Mouse (Mus musculus): ENCODE results near the gene Drc1. TPM values are rescaled to one million over a fixed set of nuclear protein-coding genes. Genes with fewer than 3 reads are reported as not detected.

The Drc1 gene
- polyA plus RNA-seq, 2 experiments, result 0.14 to 0.50 TPM

DNA sequence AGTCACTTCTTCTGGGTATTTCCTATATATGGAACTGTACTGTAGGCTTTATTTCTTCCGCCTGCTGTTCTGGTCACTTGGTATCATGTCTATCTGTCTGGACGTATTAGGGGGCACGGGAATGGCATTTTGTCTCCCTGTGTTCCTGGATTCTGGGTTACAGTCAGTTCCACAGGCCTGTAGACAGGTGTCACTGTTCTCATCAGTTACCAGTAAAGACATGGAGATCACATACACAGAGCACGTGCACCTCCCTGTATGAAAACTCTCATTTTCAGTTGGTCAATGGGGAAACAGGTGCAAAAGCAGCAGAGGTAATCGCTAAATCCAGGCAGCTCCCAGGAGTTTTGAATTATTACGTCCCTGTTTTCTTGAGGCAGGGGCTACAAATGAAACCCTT is 106.5 kb downstream of the Drc1 start:
- DNase-seq (ENCODE audit: low spot score) (no peak), ATAC-seq (ENCODE audit: low FRiP score, low read depth) (no peak)
- Histone ChIP-seq H3K9me3 (ENCODE audit: control insufficient read depth, low read length) (no peaks in the 10 kb centered on the region), H3K9ac (ENCODE audit: low read depth, low read length, severe bottlenecking) (no peak overlapping the region), H3K4me3 (replicated peaks; ENCODE audit: low read length) (no peak overlapping the region), H3K27me3 (ENCODE audit: control insufficient read depth, insufficient read depth, low read length) (no peaks in the 10 kb centered on the region), H3K36me3 (ENCODE audit: control insufficient read depth, insufficient read depth, low read length) (no peaks in the 10 kb centered on the region), H3K4me1 (ENCODE audit: control insufficient read depth, insufficient read depth, low read length) (no peaks in the 10 kb centered on the region), H3K27ac (replicated peaks; ENCODE audit: low read depth, low read length) (no peak overlapping the region), H3K4me2 (replicated peaks; ENCODE audit: low read depth, low read length, severe bottlenecking) (no peak overlapping the region)
- WGBS, result 74% methylated on average over 6 of the region's 6 CpGs
- no peak for TF ChIP-seq POLR2A (IDR thresholded peaks at IDR 0.05; ENCODE audit: borderline replicate concordance, extremely low read depth, insufficient read depth, insufficient read length)

GRCm38 (mm10) chr5:30389836-30390235 is 108.6 kb downstream of the Drc1 start:
- Histone ChIP-seq H3K9ac (ENCODE audit: low read depth, low read length, severe bottlenecking) (no peak overlapping the region), H3K36me3 (ENCODE audit: control insufficient read depth, insufficient read depth, low read length) (no peaks in the 10 kb centered on the region), H3K4me2 (replicated peaks; ENCODE audit: low read depth, low read length, severe bottlenecking) (no peak overlapping the region), H3K4me1 (ENCODE audit: control insufficient read depth, insufficient read depth, low read length) (no peaks in the 10 kb centered on the region), H3K27ac (replicated peaks; ENCODE audit: low read depth, low read length) (no peak overlapping the region), H3K9me3 (ENCODE audit: control insufficient read depth, low read length) (no peaks in the 10 kb centered on the region), H3K4me3 (replicated peaks; ENCODE audit: low read length) (no peak overlapping the region), H3K27me3 (ENCODE audit: control insufficient read depth, insufficient read depth, low read length) (no peaks in the 10 kb centered on the region)
- ATAC-seq (ENCODE audit: low FRiP score, low read depth) (no peak), DNase-seq (ENCODE audit: low spot score) (no peak)
- 91% methylated on average over 5 of the region's 5 CpGs for WGBS
- no peak for TF ChIP-seq POLR2A (IDR thresholded peaks at IDR 0.05; ENCODE audit: borderline replicate concordance, extremely low read depth, insufficient read depth, insufficient read length)

GRCm38 (mm10) chr5:30391473-30391872 is 110.3 kb downstream of the Drc1 start:
- Histone ChIP-seq H3K9ac (ENCODE audit: low read depth, low read length, severe bottlenecking) (no peak overlapping the region), H3K27ac (replicated peaks; ENCODE audit: low read depth, low read length) (no peak overlapping the region), H3K4me1 (ENCODE audit: control insufficient read depth, insufficient read depth, low read length) (no peaks in the 10 kb centered on the region), H3K36me3 (ENCODE audit: control insufficient read depth, insufficient read depth, low read length) (no peaks in the 10 kb centered on the region), H3K4me3 (replicated peaks; ENCODE audit: low read length) (no peak overlapping the region), H3K27me3 (ENCODE audit: control insufficient read depth, insufficient read depth, low read length) (no peaks in the 10 kb centered on the region), H3K4me2 (replicated peaks; ENCODE audit: low read depth, low read length, severe bottlenecking) (no peak overlapping the region), H3K9me3 (ENCODE audit: control insufficient read depth, low read length) (no peaks in the 10 kb centered on the region)
- DNase-seq (ENCODE audit: low spot score), result peak; percentile 64
- no peak for ATAC-seq (ENCODE audit: low FRiP score, low read depth)
- 29% methylated on average over 7 of the region's 7 CpGs for WGBS
- TF ChIP-seq POLR2A (IDR thresholded peaks at IDR 0.05; ENCODE audit: borderline replicate concordance, extremely low read depth, insufficient read depth, insufficient read length), result no peak

DNA sequence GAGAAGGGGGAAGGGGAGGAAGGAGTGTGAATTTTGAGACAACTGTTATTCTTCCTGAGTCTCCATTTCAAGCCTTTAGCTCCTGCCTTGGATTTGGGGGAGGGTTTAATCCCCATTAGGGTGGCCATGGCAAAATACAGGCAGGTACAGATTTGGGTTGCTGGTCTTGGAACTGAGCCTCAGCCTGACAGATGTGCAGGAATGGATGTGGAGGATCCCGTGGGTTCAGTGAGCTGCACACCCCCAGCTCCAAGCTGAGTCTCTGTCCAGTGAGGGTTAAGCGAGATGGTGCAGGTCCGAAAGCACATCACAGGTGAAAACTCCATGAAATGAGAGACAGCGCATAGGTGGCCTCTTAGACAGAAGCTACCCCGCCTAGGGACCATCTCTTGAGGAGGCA is 119.3 kb downstream of the Drc1 start:
- H3K27me3 ChIP-seq (ENCODE audit: control insufficient read depth, insufficient read depth, low read length), result no peaks in the 10 kb centered on the region
- no peak overlapping the region for H3K9ac ChIP-seq (ENCODE audit: low read depth, low read length, severe bottlenecking)
- no peak overlapping the region for H3K4me2 ChIP-seq (replicated peaks; ENCODE audit: low read depth, low read length, severe bottlenecking)
- DNase-seq (ENCODE audit: low spot score), result no peak
- no peaks in the 10 kb centered on the region for H3K36me3 ChIP-seq (ENCODE audit: control insufficient read depth, insufficient read depth, low read length)
- no peak for TF ChIP-seq POLR2A (IDR thresholded peaks at IDR 0.05; ENCODE audit: borderline replicate concordance, extremely low read depth, insufficient read depth, insufficient read length)
- H3K27ac ChIP-seq (replicated peaks; ENCODE audit: low read depth, low read length), result no peak overlapping the region
- ATAC-seq (ENCODE audit: low FRiP score, low read depth), result no peak
- no peaks in the 10 kb centered on the region for H3K4me1 ChIP-seq (ENCODE audit: control insufficient read depth, insufficient read depth, low read length)
- no peaks in the 10 kb centered on the region for H3K9me3 ChIP-seq (ENCODE audit: control insufficient read depth, low read length)
- no peak overlapping the region for H3K4me3 ChIP-seq (replicated peaks; ENCODE audit: low read length)
- WGBS, result 79% methylated on average over 5 of the region's 5 CpGs

DNA sequence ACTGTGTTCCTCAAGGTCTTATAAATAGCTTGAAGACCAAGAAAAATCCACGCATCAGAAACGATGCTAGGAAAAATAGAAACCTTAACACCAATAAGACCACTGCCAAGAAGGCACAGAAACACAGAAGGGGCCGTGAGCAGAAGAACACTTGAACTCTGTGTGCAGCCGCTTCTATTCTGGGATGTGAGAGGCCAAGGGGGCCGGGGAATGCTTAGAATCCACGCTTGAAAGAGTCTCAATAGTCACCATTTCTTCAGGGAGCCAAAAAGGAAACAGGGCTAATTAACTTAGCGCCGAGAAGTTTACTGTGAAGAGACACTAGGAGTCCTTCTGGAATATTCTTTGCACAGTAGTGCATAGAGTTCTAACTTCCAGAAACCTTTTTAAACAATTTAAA is 120.0 kb downstream of the Drc1 start:
- no peaks in the 10 kb centered on the region for H3K9me3 ChIP-seq (ENCODE audit: control insufficient read depth, low read length)
- H3K27ac ChIP-seq (replicated peaks; ENCODE audit: low read depth, low read length), result no peak overlapping the region
- WGBS, result 46% methylated on average over 8 of the region's 8 CpGs
- no peak for ATAC-seq (ENCODE audit: low FRiP score, low read depth)
- H3K27me3 ChIP-seq (ENCODE audit: control insufficient read depth, insufficient read depth, low read length), result no peaks in the 10 kb centered on the region
- H3K4me1 ChIP-seq (ENCODE audit: control insufficient read depth, insufficient read depth, low read length), result no peaks in the 10 kb centered on the region
- no peak for TF ChIP-seq POLR2A (IDR thresholded peaks at IDR 0.05; ENCODE audit: borderline replicate concordance, extremely low read depth, insufficient read depth, insufficient read length)
- H3K9ac ChIP-seq (ENCODE audit: low read depth, low read length, severe bottlenecking), result no peak overlapping the region
- no peak overlapping the region for H3K4me2 ChIP-seq (replicated peaks; ENCODE audit: low read depth, low read length, severe bottlenecking)
- H3K36me3 ChIP-seq (ENCODE audit: control insufficient read depth, insufficient read depth, low read length), result no peaks in the 10 kb centered on the region
- DNase-seq (ENCODE audit: low spot score), result peak; percentile 32
- no peak overlapping the region for H3K4me3 ChIP-seq (replicated peaks; ENCODE audit: low read length)

DNA sequence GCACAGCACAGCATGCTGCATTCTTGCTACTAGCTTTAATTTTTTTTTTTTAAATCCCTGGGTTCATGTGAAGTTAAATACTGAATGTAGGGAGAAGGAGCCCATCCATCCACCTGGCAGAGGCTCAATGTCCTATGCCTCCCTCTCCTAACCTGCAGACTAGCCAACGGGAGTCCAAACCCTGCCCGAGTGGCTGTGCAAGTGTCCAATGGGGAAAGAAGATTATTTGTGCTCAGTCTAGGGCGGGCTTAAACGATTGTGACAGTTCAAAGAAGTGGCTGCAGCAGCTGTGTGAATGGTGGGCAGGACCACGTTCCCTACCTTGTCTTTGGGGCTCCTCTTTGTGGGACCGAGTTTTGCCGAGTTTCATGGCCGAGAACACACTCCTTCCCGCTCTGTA is 125.7 kb downstream of the Drc1 start:
- Histone ChIP-seq H3K9me3 (ENCODE audit: control insufficient read depth, low read length) (no peaks in the 10 kb centered on the region), H3K4me1 (ENCODE audit: control insufficient read depth, insufficient read depth, low read length) (no peaks in the 10 kb centered on the region), H3K4me3 (replicated peaks; ENCODE audit: low read length) (no peak overlapping the region), H3K9ac (ENCODE audit: low read depth, low read length, severe bottlenecking) (no peak overlapping the region), H3K36me3 (ENCODE audit: control insufficient read depth, insufficient read depth, low read length) (no peaks in the 10 kb centered on the region), H3K27me3 (ENCODE audit: control insufficient read depth, insufficient read depth, low read length) (no peaks in the 10 kb centered on the region), H3K4me2 (replicated peaks; ENCODE audit: low read depth, low read length, severe bottlenecking) (no peak overlapping the region), H3K27ac (replicated peaks; ENCODE audit: low read depth, low read length) (no peak overlapping the region)
- ATAC-seq (ENCODE audit: low FRiP score, low read depth) (no peak), DNase-seq (ENCODE audit: low spot score) (no peak)
- TF ChIP-seq POLR2A (IDR thresholded peaks at IDR 0.05; ENCODE audit: borderline replicate concordance, extremely low read depth, insufficient read depth, insufficient read length), result no peak
- 22% methylated on average over 9 of the region's 9 CpGs for WGBS

All from limb, embryonic 14.5 days (tissue).